Mouse (Mus musculus): Measurements from ENCODE around the gene Ppp1r13b.

- TF ChIP-seq TBP (IDR thresholded peaks at IDR 0.05; ENCODE audit: low read depth, low read length) (no peak), POLR2A (IDR thresholded peaks at IDR 0.05; ENCODE audit: control insufficient read depth in 1 of 2, insufficient read depth in 1 of 2, low read depth in 1 of 2, low read length in 2 of 2, poor library complexity in 1 of 2) (no peak), CTCF (IDR thresholded peaks at IDR 0.05 in 2 of 3, conservative IDR thresholded peaks at IDR 0.05 in 1 of 3; ENCODE audit: control insufficient read depth in 1 of 3, insufficient read depth in 1 of 3, low read depth in 2 of 3, low read length in 3 of 3, poor library complexity in 1 of 3, severe bottlenecking in 1 of 3) (no peak), SMC3 (IDR thresholded peaks at IDR 0.05; ENCODE audit: low read depth, low read length) (no peak), TAL1 (IDR thresholded peaks at IDR 0.05; ENCODE audit: low read length) (no peak), E2F4 (IDR thresholded peaks at IDR 0.05; ENCODE audit: borderline replicate concordance, low read depth, low read length) (no peak)
These were observed 7.9 kb upstream of the Ppp1r13b start for GRCm38 (mm10) chr12:111915781-111916180.

All from MEL (cell line).